Mouse (Mus musculus): Measurements from ENCODE around the gene Olfr923.

DNA sequence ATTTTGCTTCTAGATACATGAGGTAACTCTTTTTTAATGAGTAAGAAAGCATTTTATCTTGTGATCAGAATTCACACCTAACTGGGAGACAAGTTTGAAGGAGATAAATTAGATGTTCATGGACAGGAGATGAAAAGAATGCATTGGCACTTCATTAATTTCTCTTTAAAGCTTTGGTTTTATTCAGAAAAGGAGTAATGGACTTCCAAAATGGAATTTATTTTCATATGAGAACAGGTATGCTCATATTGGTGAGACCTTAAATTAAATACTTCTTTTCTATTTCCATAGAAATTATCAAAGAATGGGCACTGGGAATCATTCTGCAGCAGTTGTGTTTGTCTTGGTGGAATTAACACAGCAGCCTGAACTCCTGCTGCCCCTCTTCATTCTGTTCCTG, 28.4 kb downstream of the Olfr923 start, which contains the start of gene Olfr26:
- TF ChIP-seq CTCF (IDR thresholded peaks at IDR 0.05; ENCODE audit: insufficient read depth, low read length) (no peak), POLR2A (IDR thresholded peaks at IDR 0.05; ENCODE audit: borderline replicate concordance, extremely low read depth, low read depth, low read length) (no peak)
